Mouse (Mus musculus) E14TG2a.4 (cell line): ENCODE data around the gene Pgbd1.

Experiments used
- CTCF ChIP-seq: conservative IDR thresholded peaks from 2 replicates; pipeline ENCODE4 v1.5.1; 2014; ENCODE audit warnings: low read length
- NANOG ChIP-seq: IDR thresholded peaks from 2 replicates; pipeline ENCODE4 v1.6.1; 2014; ENCODE audit warnings: borderline replicate concordance, low read length, mixed read lengths
- POU5F1 ChIP-seq: IDR thresholded peaks from 2 replicates; pipeline ENCODE4 v1.6.1; 2014; ENCODE audit warnings: low read length, borderline replicate concordance

- TF ChIP-seq CTCF (no peak), POU5F1 (no peak), NANOG (no peak)
Observed at GRCm38 (mm10) chr13:21415266-21415665, 25.6 kb downstream of the Pgbd1 start.
